Mouse (Mus musculus) naive thymus-derived CD4-positive, alpha-beta T cell, adult 2 months (primary cell): ENCODE data around the gene Cyp27b1.

ENCODE experiments used
- DNase-seq: peaks from one replicate; pipeline ENCODE4 v3.0.0-alpha.2; 2011; ENCODE audit warnings: low read depth

Cyp27b1 gene

GRCm38 (mm10) chr10:127047954-127048353, at the start of gene Cyp27b1:
Gene Cyp27b1, plus strand, starts transcription at chr10:127048250.
- no peak for DNase-seq

- no peak for DNase-seq
These were observed 47.5 kb upstream of the Cyp27b1 start, which contains the start of gene Avil for GRCm38 (mm10) chr10:127000529-127000928. Gene Avil, plus strand, starts transcription at chr10:127000709.

GRCm38 (mm10) chr10:127001297-127001696, 46.8 kb upstream of the Cyp27b1 start:
- DNase-seq: no peak

GRCm38 (mm10) chr10:127002056-127002455, 46.0 kb upstream of the Cyp27b1 start:
- DNase-seq: no peak

- no peak for DNase-seq
These were observed 45.3 kb upstream of the Cyp27b1 start for GRCm38 (mm10) chr10:127002765-127003164.

GRCm38 (mm10) chr10:127003334-127003733, 44.7 kb upstream of the Cyp27b1 start:
- DNase-seq: no peak

- DNase-seq: no peak
These were observed 44.2 kb upstream of the Cyp27b1 start for GRCm38 (mm10) chr10:127003806-127004205.

GRCm38 (mm10) chr10:127016488-127016887, 31.6 kb upstream of the Cyp27b1 start:
- no peak for DNase-seq

- no peak for DNase-seq
These were observed 31.0 kb upstream of the Cyp27b1 start for GRCm38 (mm10) chr10:127017071-127017470.

- no peak for DNase-seq
These were observed 29.6 kb upstream of the Cyp27b1 start for GRCm38 (mm10) chr10:127018422-127018821.

GRCm38 (mm10) chr10:127030336-127031296, 17.4 kb upstream of the Cyp27b1 start, which contains the start of gene Tsfm:
Gene Tsfm, minus strand, starts transcription at chr10:127030840.
- DNase-seq: peak; percentile 91

GRCm38 (mm10) chr10:127033301-127033741, 14.7 kb upstream of the Cyp27b1 start:
- DNase-seq: no peak

GRCm38 (mm10) chr10:127036273-127036672, 11.8 kb upstream of the Cyp27b1 start:
- DNase-seq: no peak

GRCm38 (mm10) chr10:127037641-127038040, 10.4 kb upstream of the Cyp27b1 start:
- DNase-seq: no peak

GRCm38 (mm10) chr10:127040569-127041214, 7.4 kb upstream of the Cyp27b1 start:
- no peak for DNase-seq

GRCm38 (mm10) chr10:127041274-127041766, 6.7 kb upstream of the Cyp27b1 start, which contains the start of the genes Mettl1 and Eef1akmt3:
Gene Mettl1, plus strand, starts transcription at chr10:127041414.
Gene Eef1akmt3, minus strand, starts transcription at chr10:127041513.
- peak; percentile 38 for DNase-seq

- DNase-seq: peak; percentile 90
These were observed 6.2 kb upstream of the Cyp27b1 start for GRCm38 (mm10) chr10:127041774-127042338.

GRCm38 (mm10) chr10:127042468-127043115, 5.5 kb upstream of the Cyp27b1 start:
- no peak for DNase-seq

- no peak for DNase-seq
These were observed 4.9 kb upstream of the Cyp27b1 start for GRCm38 (mm10) chr10:127043187-127043586.

GRCm38 (mm10) chr10:127048608-127049394, 751 bp downstream of the Cyp27b1 start:
- no peak for DNase-seq
